Mouse (Mus musculus): ENCODE measurements around the gene Treh. TPM values are rescaled to one million over a fixed set of nuclear protein-coding genes. Genes with fewer than 3 reads are reported as not detected.
A peak's percentile ranks its signal among the peaks of the same experiment; 100 is the strongest.

Treh gene
- total and polyA plus RNA-seq, 3 experiments, result not detected

GRCm38 (mm10) chr9:44707749-44708428 lies 34.9 kb downstream of the Treh start:
- intact Hi-C loops (cut with DNase I), result loop anchor here (5.0 kb wide), 1 partner anchor 39 kb away; no protein-coding TSS in a partner anchor
- TF ChIP-seq POLR2A (IDR thresholded peaks at IDR 0.05; ENCODE audit: insufficient read depth, low read depth, low read length) (no peak), EP300 (IDR thresholded peaks at IDR 0.05; ENCODE audit: insufficient read depth, low read depth, low read length) (no peak), CTCF (IDR thresholded peaks at IDR 0.05) (no peak)
- 48% methylated on average over 28 of the region's 28 CpGs for WGBS
- Histone ChIP-seq H3K79me2 (replicated peaks; ENCODE audit: control insufficient read depth, insufficient read depth, low read length) (no peaks in the 10 kb centered on the region; the same call in none of the 2 replicates), H3K4me1 (ENCODE audit: control insufficient read depth, insufficient read depth, low read length) (peaks cover 7% of the 10 kb centered on the region), H3K36me3 (ENCODE audit: control insufficient read depth, insufficient read depth, low read length) (no peaks in the 10 kb centered on the region; the same call in 1 of the 2 replicates), H3K27ac (peak overlapping the region; percentile 17; the same call in 1 of the 2 replicates), H3K27me3 (ENCODE audit: control insufficient read depth, insufficient read depth, low read length) (no peaks in the 10 kb centered on the region), H3K9ac (ENCODE audit: low read depth, low read length) (peak overlapping the region; percentile 33; the same call in 1 of the 2 replicates), H3K4me3 (no peak overlapping the region)
- no peak for DNase-seq

DNA sequence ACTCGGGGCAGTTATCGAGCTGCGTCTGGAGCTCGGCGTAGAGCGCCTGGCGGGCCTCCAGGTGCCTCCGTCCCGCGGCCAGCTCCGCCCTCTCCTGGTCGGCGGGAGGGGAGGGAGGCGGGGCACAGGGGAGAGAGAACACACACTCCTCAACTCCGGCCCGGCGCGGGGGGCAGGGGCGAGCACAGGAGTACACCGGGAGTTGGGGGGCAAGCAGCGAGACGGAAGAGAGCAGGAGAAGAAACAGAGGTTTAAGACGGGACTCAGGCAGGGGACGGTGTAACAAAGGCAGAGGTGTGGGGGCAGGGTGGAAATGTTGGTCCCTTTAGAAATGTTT lies 35.4 kb downstream of the Treh start:
- Histone ChIP-seq H3K9ac (ENCODE audit: low read depth, low read length) (no peak overlapping the region), H3K27ac (peak overlapping the region; percentile 41), H3K4me3 (peak overlapping the region; percentile 6; the same call in 1 of the 2 replicates), H3K27me3 (ENCODE audit: control insufficient read depth, insufficient read depth, low read length) (no peaks in the 10 kb centered on the region), H3K36me3 (ENCODE audit: control insufficient read depth, insufficient read depth, low read length) (no peaks in the 10 kb centered on the region; the same call in 1 of the 2 replicates), H3K79me2 (replicated peaks; ENCODE audit: control insufficient read depth, insufficient read depth, low read length) (no peaks in the 10 kb centered on the region; the same call in none of the 2 replicates), H3K4me1 (ENCODE audit: control insufficient read depth, insufficient read depth, low read length) (peaks cover 8% of the 10 kb centered on the region)
- TF ChIP-seq POLR2A (IDR thresholded peaks at IDR 0.05; ENCODE audit: insufficient read depth, low read depth, low read length) (no peak), CTCF (IDR thresholded peaks at IDR 0.05) (peak; percentile 51)
- 28% methylated on average over 24 of the region's 24 CpGs for WGBS
- intact Hi-C loops (cut with DNase I), result loop anchor here (5.0 kb wide), 1 partner anchor 39 kb away; no protein-coding TSS in a partner anchor
- peak; percentile 89 for DNase-seq

- 46% methylated on average over 6 of the region's 6 CpGs for WGBS
- peak overlapping the region; percentile 41; the same call in 1 of the 2 replicates for H3K27ac ChIP-seq
- H3K27me3 ChIP-seq (ENCODE audit: control insufficient read depth, insufficient read depth, low read length), result no peaks in the 10 kb centered on the region
- H3K79me2 ChIP-seq (replicated peaks; ENCODE audit: control insufficient read depth, insufficient read depth, low read length), result no peaks in the 10 kb centered on the region; the same call in none of the 2 replicates
- peaks cover 8% of the 10 kb centered on the region for H3K4me1 ChIP-seq (ENCODE audit: control insufficient read depth, insufficient read depth, low read length)
- H3K4me3 ChIP-seq, result peak overlapping the region; percentile 6; the same call in 1 of the 2 replicates
- no peaks in the 10 kb centered on the region; the same call in 1 of the 2 replicates for H3K36me3 ChIP-seq (ENCODE audit: control insufficient read depth, insufficient read depth, low read length)
- 0 out of 2 replicates have a peak overlapping the region, but pooled peaks have one; percentile 7 for H3K9ac ChIP-seq (ENCODE audit: low read depth, low read length)
- TF ChIP-seq EP300 (IDR thresholded peaks at IDR 0.05; ENCODE audit: insufficient read depth, low read depth, low read length), result no peak
- TF ChIP-seq POLR2A (IDR thresholded peaks at IDR 0.05; ENCODE audit: insufficient read depth, low read depth, low read length), result no peak
- no peak for TF ChIP-seq CTCF (IDR thresholded peaks at IDR 0.05)
- DNase-seq, result peak in 1 of 2 experiments; percentile 31
- intact Hi-C loops (cut with DNase I), result loop anchor here (5.0 kb wide), 1 partner anchor 38 kb away; no protein-coding TSS in a partner anchor
These were observed 35.9 kb downstream of the Treh start for GRCm38 (mm10) chr9:44708925-44709324.

GRCm38 (mm10) chr9:44709600-44709999 lies 36.6 kb downstream of the Treh start:
- Histone ChIP-seq H3K4me3 (no peak overlapping the region), H3K27ac (no peak overlapping the region), H3K36me3 (ENCODE audit: control insufficient read depth, insufficient read depth, low read length) (no peaks in the 10 kb centered on the region; the same call in 1 of the 2 replicates), H3K4me1 (ENCODE audit: control insufficient read depth, insufficient read depth, low read length) (peaks cover 8% of the 10 kb centered on the region), H3K79me2 (replicated peaks; ENCODE audit: control insufficient read depth, insufficient read depth, low read length) (no peaks in the 10 kb centered on the region; the same call in none of the 2 replicates), H3K27me3 (ENCODE audit: control insufficient read depth, insufficient read depth, low read length) (no peaks in the 10 kb centered on the region), H3K9ac (ENCODE audit: low read depth, low read length) (no peak overlapping the region)
- intact Hi-C loops (cut with DNase I), result loop anchor here (5.0 kb wide), 1 partner anchor 38 kb away; no protein-coding TSS in a partner anchor
- 56% methylated on average over 2 of the region's 2 CpGs for WGBS
- no peak for DNase-seq
- TF ChIP-seq POLR2A (IDR thresholded peaks at IDR 0.05; ENCODE audit: insufficient read depth, low read depth, low read length) (no peak), CTCF (IDR thresholded peaks at IDR 0.05) (peak; percentile 63), EP300 (IDR thresholded peaks at IDR 0.05; ENCODE audit: insufficient read depth, low read depth, low read length) (0 out of 2 replicates have a peak, but pooled peaks have one; percentile 44)

DNA sequence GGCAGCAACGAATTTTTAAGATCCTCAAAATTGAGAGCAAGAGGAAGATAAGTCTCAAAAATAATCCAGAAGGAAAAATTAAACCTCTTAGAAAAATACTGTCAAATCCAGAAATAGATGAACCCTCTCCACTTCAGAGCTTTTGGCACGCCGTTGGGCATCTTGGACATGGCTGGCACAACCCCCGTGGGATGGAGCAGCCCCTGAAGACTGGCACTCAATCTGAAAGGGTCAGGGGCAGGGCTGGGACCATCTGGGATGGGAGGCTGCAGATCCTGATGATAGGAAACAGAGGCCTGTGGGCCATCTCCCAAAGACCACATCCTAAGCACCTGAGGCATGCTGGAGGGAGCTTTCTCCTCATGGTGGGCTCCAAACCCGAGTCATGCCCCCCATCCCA lies 37.2 kb downstream of the Treh start:
- H3K27me3 ChIP-seq (ENCODE audit: control insufficient read depth, insufficient read depth, low read length), result no peaks in the 10 kb centered on the region
- intact Hi-C loops (cut with DNase I), result no loop called here
- H3K36me3 ChIP-seq (ENCODE audit: control insufficient read depth, insufficient read depth, low read length), result no peaks in the 10 kb centered on the region; the same call in 1 of the 2 replicates
- H3K27ac ChIP-seq, result no peak overlapping the region
- H3K9ac ChIP-seq (ENCODE audit: low read depth, low read length), result no peak overlapping the region
- H3K4me3 ChIP-seq, result no peak overlapping the region
- DNase-seq, result no peak
- H3K79me2 ChIP-seq (replicated peaks; ENCODE audit: control insufficient read depth, insufficient read depth, low read length), result peaks cover 2% of the 10 kb centered on the region
- 76% methylated on average over 5 of the region's 5 CpGs for WGBS
- no peak for TF ChIP-seq EP300 (IDR thresholded peaks at IDR 0.05; ENCODE audit: insufficient read depth, low read depth, low read length)
- no peak for TF ChIP-seq CTCF (IDR thresholded peaks at IDR 0.05)
- no peak for TF ChIP-seq POLR2A (IDR thresholded peaks at IDR 0.05; ENCODE audit: insufficient read depth, low read depth, low read length)
- H3K4me1 ChIP-seq (ENCODE audit: control insufficient read depth, insufficient read depth, low read length), result peaks cover 8% of the 10 kb centered on the region

DNA sequence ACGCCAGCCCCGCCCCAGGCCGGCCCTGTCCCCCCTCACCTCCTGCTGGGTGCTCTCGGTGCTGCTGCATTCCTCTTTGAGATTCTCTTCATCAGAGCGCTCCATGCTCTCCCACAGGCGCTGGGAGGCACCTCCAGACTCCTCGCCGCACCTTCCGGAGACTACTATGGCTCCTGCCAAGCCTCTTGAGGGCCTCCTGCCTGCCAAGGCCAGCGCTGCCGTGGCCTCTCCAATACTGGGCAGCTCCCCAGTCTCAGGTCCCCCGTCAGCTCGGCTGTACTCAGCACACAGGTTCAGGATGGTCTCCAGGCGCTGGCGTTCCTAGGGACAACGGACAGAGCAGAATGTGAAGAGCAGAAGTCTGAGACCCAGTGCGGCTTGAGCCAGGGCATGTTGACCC lies 38.6 kb downstream of the Treh start:
- DNase-seq, result no peak
- whole genome bisulfite sequencing, result 62% methylated on average over 17 of the region's 17 CpGs
- TF ChIP-seq EP300 (IDR thresholded peaks at IDR 0.05; ENCODE audit: insufficient read depth, low read depth, low read length) (no peak), POLR2A (IDR thresholded peaks at IDR 0.05; ENCODE audit: insufficient read depth, low read depth, low read length) (no peak)
- H3K79me2 ChIP-seq (replicated peaks; ENCODE audit: control insufficient read depth, insufficient read depth, low read length), result peaks cover 2% of the 10 kb centered on the region
- H3K9ac ChIP-seq (ENCODE audit: low read depth, low read length), result no peak overlapping the region
- no peaks in the 10 kb centered on the region; the same call in 1 of the 2 replicates for H3K36me3 ChIP-seq (ENCODE audit: control insufficient read depth, insufficient read depth, low read length)
- no peak overlapping the region for H3K4me3 ChIP-seq
- no peaks in the 10 kb centered on the region for H3K27me3 ChIP-seq (ENCODE audit: control insufficient read depth, insufficient read depth, low read length)
- intact Hi-C loops (cut with DNase I), result no loop called here
- H3K4me1 ChIP-seq (ENCODE audit: control insufficient read depth, insufficient read depth, low read length), result peaks cover 8% of the 10 kb centered on the region
- H3K27ac ChIP-seq, result no peak overlapping the region
